Mouse (Mus musculus) hindbrain, embryonic 16.5 days (tissue): ENCODE data around the gene Cdcp1. TPM values are rescaled to one million over a fixed set of nuclear protein-coding genes. Genes with fewer than 3 reads are reported as not detected.

Source experiments
- ATAC-seq: fragments of 200-750 bp; cut with Nextera tagmentation; 2 replicates; pipeline ENCODE4 v1.8.0; 2017; ENCODE audit warnings: moderate TSS enrichment, moderate library complexity
- H3K27ac ChIP-seq: fragments of 300-500 bp; sonication (generic); 2 replicates; pipeline ENCODE4 v1.5.1; 2014; ENCODE audit warnings: low read depth, mild to moderate bottlenecking, control low read depth, low read length, moderate library complexity
- H3K27me3 ChIP-seq: fragments of 300-500 bp; sonication (generic); replicated peaks from 2 replicates; pipeline ENCODE4 v1.6.1; 2014; ENCODE audit warnings: low read length; ENCODE audit not compliant: control insufficient read depth, insufficient read depth
- H3K36me3 ChIP-seq: fragments of 300-500 bp; sonication (generic); 2 replicates; pipeline ENCODE4 v1.6.1; 2014; ENCODE audit warnings: mild to moderate bottlenecking, low read length, moderate library complexity, mixed read lengths; ENCODE audit not compliant: control insufficient read depth, insufficient read depth
- H3K4me1 ChIP-seq: fragments of 300-500 bp; sonication (generic); 2 replicates; pipeline ENCODE4 v1.6.1; 2014; ENCODE audit warnings: low read depth, low read length; ENCODE audit not compliant: control insufficient read depth, insufficient read depth
- H3K4me2 ChIP-seq: fragments of 300-500 bp; sonication (generic); 2 replicates; pipeline ENCODE4 v1.6.1; 2014; ENCODE audit warnings: mild to moderate bottlenecking, low read length, control low read depth, moderate library complexity
- H3K4me3 ChIP-seq: fragments of 300-500 bp; sonication (generic); 2 replicates; pipeline ENCODE4 v1.5.1; 2014; ENCODE audit warnings: mild to moderate bottlenecking, low read length, control low read depth, moderate library complexity
- H3K9ac ChIP-seq: fragments of 300-500 bp; sonication (generic); 2 replicates; pipeline ENCODE4 v1.6.1; 2014; ENCODE audit warnings: low read depth, mild to moderate bottlenecking, control low read depth, low read length, moderate library complexity
- H3K9me3 ChIP-seq: fragments of 300-500 bp; sonication (generic); 2 replicates; pipeline ENCODE4 v1.6.1; 2014; ENCODE audit warnings: mild to moderate bottlenecking, low read length, moderate library complexity; ENCODE audit not compliant: control insufficient read depth
- WGBS: fragments of 180-500 bp; shearing (Covaris S2); extraction: QIAGEN DNeasy Blood & Tissue Kit; methylation state at CpG from one replicate; pipeline ENCODE4 v1.1.7; 2014; 5-methylcytosine and 5-hydroxymethylcytosine counted together
- polyA plus RNA-seq: library from polyadenylated mRNA; unstranded; fragments of >200 nt; fragmentation: Nextera tagmentation; extraction: Ambion mirVana; gene quantifications from 2 replicates; pipeline ENCODE4 v1.2.1, GENCODE M21; 2015

Gene Cdcp1
- polyA plus RNA-seq, 1 experiment from 2014 or later: 0.24 TPM

DNA sequence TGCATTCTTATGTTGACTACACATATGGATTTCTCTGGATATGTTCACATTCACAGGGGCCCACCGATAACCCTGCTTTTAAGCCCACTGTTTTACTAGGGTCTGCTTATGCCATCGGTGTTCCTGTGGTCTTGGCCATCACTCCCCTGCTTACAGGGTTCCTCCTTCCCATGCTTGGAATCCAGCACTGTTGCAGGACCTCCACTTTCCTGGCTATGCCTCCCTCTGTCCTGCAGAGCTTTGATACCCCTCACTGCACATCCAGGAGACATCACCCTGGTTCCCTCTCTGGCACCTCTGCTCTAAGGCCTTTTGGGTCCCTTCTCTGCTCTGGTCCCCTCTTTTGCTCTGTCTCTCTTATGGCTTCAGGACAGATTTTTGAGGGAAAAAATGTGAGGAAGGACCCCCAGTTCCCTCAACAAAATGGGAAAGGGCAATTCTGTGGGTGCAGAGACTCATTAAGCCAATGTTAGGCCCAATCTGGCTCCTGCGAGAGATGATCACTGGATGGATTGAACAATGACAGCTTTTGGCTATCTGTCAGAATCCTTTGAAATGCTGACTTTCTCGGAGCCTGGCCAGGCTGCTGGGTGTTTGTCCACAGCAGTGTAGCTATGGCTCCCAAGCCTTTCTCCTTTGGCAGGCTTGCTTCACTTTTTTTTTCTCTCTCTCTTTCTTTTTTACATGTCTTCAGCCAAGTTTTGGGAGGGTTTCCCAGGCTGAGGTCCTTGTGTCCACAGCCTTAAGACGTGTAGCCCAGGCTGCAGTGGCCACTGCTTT lies 65.4 kb downstream of the Cdcp1 start, which contains the start of gene Clec3b:
Gene Clec3b, plus strand, starts transcription at position 706 of the 780 bp plus-strand sequence.
- WGBS: 74% methylated on average over 5 of the region's 5 CpGs
- no peaks in the 10 kb centered on the region for H3K4me1 ChIP-seq
- H3K27me3 ChIP-seq: no peaks in the 10 kb centered on the region
- H3K9ac ChIP-seq: no peak within 1 kb of the TSS
- H3K4me2 ChIP-seq: no peak within 1 kb of the TSS
- H3K36me3 ChIP-seq: no peaks in the 10 kb centered on the region
- H3K4me3 ChIP-seq: no peak within 1 kb of the TSS
- no peak within 1 kb of the TSS; the same call in 1 of the 2 replicates for H3K27ac ChIP-seq
- peak; percentile 50; the same call in 1 of the 2 replicates for ATAC-seq
- no peaks in the 10 kb centered on the region for H3K9me3 ChIP-seq

GRCm38 (mm10) chr9:123148430-123148829 lies 67.4 kb downstream of the Cdcp1 start:
- ATAC-seq: no peak
- Histone ChIP-seq H3K36me3 (0 out of 2 replicates have a peak, but pooled peaks cover under 1% of the 10 kb centered on the region), H3K4me2 (no peak overlapping the region), H3K27me3 (no peaks in the 10 kb centered on the region), H3K4me1 (no peaks in the 10 kb centered on the region), H3K4me3 (no peak overlapping the region), H3K9me3 (peaks cover 3% of the 10 kb centered on the region; the same call in 1 of the 2 replicates), H3K27ac (no peak overlapping the region), H3K9ac (no peak overlapping the region)
- 82% methylated on average over 5 of the region's 5 CpGs for WGBS

- no peaks in the 10 kb centered on the region; the same call in 1 of the 2 replicates for H3K4me1 ChIP-seq
- H3K4me2 ChIP-seq: no peak overlapping the region
- no peaks in the 10 kb centered on the region for H3K27me3 ChIP-seq
- 85% methylated on average over 4 of the region's 4 CpGs for WGBS
- peaks cover 25% of the 10 kb centered on the region for H3K36me3 ChIP-seq
- H3K9me3 ChIP-seq: peaks cover 3% of the 10 kb centered on the region
- no peak overlapping the region for H3K4me3 ChIP-seq
- no peak for ATAC-seq
- H3K27ac ChIP-seq: no peak overlapping the region
- H3K9ac ChIP-seq: no peak overlapping the region
Observed at GRCm38 (mm10) chr9:123139887-123140614, 75.8 kb downstream of the Cdcp1 start.

- no peak overlapping the region for H3K9ac ChIP-seq
- H3K36me3 ChIP-seq: peaks cover 33% of the 10 kb centered on the region
- no peaks in the 10 kb centered on the region for H3K27me3 ChIP-seq
- 47% methylated on average over 5 of the region's 5 CpGs for WGBS
- H3K4me3 ChIP-seq: no peak overlapping the region
- no peaks in the 10 kb centered on the region; the same call in 1 of the 2 replicates for H3K4me1 ChIP-seq
- ATAC-seq: peak; percentile 65; the same call in 1 of the 2 replicates
- peak overlapping the region; percentile 10; the same call in 1 of the 2 replicates for H3K27ac ChIP-seq
- H3K4me2 ChIP-seq: no peak overlapping the region
- H3K9me3 ChIP-seq: no peaks in the 10 kb centered on the region; the same call in 1 of the 2 replicates
Observed at GRCm38 (mm10) chr9:123138891-123139474, 76.9 kb downstream of the Cdcp1 start.

- Histone ChIP-seq H3K36me3 (peaks cover 39% of the 10 kb centered on the region), H3K4me2 (no peak overlapping the region), H3K9ac (no peak overlapping the region), H3K4me1 (no peaks in the 10 kb centered on the region; the same call in 1 of the 2 replicates), H3K27ac (no peak overlapping the region), H3K4me3 (no peak overlapping the region), H3K27me3 (no peaks in the 10 kb centered on the region), H3K9me3 (no peaks in the 10 kb centered on the region)
- ATAC-seq: no peak
- WGBS: 85% methylated on average over 7 of the region's 7 CpGs
Observed at GRCm38 (mm10) chr9:123136953-123137682, 78.7 kb downstream of the Cdcp1 start.

DNA sequence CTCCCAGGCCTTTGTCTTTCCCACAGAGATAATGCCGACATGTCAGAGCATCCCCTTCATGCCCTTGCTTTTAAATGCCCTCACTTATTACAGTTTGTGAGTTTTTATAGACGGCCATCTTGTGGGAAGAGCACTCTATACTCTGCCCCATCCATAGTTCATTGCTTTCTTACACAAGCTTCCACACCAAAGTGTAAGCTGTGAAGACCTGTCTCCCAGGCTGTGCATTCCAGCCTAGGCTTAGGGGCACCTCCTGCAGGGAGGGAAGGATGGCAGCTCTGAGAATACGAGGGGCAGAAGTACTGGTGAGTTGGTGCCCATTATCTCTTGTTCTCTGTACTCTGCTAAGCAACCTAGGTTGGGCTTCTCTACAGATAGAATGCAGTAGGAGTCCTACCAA lies 82.8 kb downstream of the Cdcp1 start:
- WGBS: 84% methylated on average over 3 of the region's 3 CpGs
- Histone ChIP-seq H3K9ac (no peak overlapping the region), H3K4me3 (no peak overlapping the region), H3K4me2 (no peak overlapping the region), H3K9me3 (no peaks in the 10 kb centered on the region), H3K27me3 (no peaks in the 10 kb centered on the region), H3K4me1 (no peaks in the 10 kb centered on the region), H3K36me3 (peaks cover 47% of the 10 kb centered on the region), H3K27ac (no peak overlapping the region)
- ATAC-seq: no peak

DNA sequence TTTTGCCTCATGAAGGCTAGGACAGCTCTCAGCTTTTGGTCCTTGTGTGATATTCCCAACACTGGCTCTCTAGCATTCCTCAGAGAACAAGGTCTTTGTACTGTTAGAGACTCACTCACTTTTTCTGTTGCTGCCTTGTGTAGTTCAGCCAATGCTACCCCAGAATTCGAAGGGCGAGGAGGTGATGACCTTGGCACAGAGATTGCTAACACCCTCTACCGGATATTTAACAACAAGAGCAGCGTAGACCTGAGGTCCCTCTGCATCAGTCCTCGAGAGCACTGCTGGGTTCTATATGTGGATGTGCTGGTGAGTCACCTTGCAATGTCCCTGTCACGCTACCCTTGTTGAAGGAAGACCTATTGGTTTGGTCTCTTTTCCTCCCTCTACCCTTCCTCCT lies 88.2 kb downstream of the Cdcp1 start:
- 95% methylated on average over 6 of the region's 6 CpGs for WGBS
- no peak for ATAC-seq

GRCm38 (mm10) chr9:123124413-123124981 lies 91.3 kb downstream of the Cdcp1 start:
- Histone ChIP-seq H3K27me3 (no peaks in the 10 kb centered on the region), H3K36me3 (peaks cover 31% of the 10 kb centered on the region), H3K4me3 (no peak overlapping the region), H3K9me3 (no peaks in the 10 kb centered on the region), H3K27ac (no peak overlapping the region), H3K4me1 (no peaks in the 10 kb centered on the region), H3K4me2 (no peak overlapping the region), H3K9ac (no peak overlapping the region)
- ATAC-seq: no peak
- 97% methylated on average over 2 of the region's 2 CpGs for WGBS

More for the DNA sequence above, 88.2 kb downstream of the Cdcp1 start:
- H3K9me3 ChIP-seq: no peaks in the 10 kb centered on the region
- H3K9ac ChIP-seq: no peak overlapping the region
- H3K27me3 ChIP-seq: no peaks in the 10 kb centered on the region
- no peak overlapping the region for H3K4me2 ChIP-seq
- peaks cover 30% of the 10 kb centered on the region for H3K36me3 ChIP-seq
- no peaks in the 10 kb centered on the region for H3K4me1 ChIP-seq
- no peak overlapping the region for H3K27ac ChIP-seq
- no peak overlapping the region for H3K4me3 ChIP-seq
